Mouse (Mus musculus): ENCODE results near the gene Zbtb49. TPM values are rescaled to one million over a fixed set of nuclear protein-coding genes. Genes with fewer than 3 reads are reported as not detected.
A peak's percentile ranks its signal among the peaks of the same experiment; 100 is the strongest.

Zbtb49 gene
- polyA plus RNA-seq, 1 experiment = 4.1 TPM

DNA sequence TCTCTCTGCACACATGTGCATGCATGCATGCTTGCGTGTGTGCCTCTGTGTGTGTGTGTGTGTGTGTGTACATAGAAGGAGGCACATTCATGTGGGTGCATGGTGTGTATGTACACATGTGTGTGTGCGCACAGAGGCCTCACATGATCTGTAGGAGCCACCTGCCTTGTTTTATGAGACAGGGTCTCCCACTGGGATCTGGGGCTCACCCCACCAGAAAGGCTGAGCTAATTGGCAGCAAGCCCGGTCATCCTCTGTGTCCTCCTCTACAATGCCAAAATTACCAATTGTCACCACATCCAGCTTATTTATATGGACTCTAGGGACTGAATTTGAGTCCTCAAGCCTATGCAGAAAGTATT, 21.2 kb upstream of the Zbtb49 start:
- no peak for TF ChIP-seq FLI1 (IDR thresholded peaks at IDR 0.05; ENCODE audit: low read length)
- no peak for TF ChIP-seq GATA1 (IDR thresholded peaks at IDR 0.05; ENCODE audit: borderline replicate concordance, low read length)
- H3K9me3 ChIP-seq = peaks cover 5% of the 10 kb centered on the region
- no peak overlapping the region for H3K4me3 ChIP-seq (replicated peaks)
- H3K36me3 ChIP-seq (replicated peaks; ENCODE audit: low read length) = no peaks in the 10 kb centered on the region
- no peaks in the 10 kb centered on the region for H3K4me1 ChIP-seq
- H3K27me3 ChIP-seq (replicated peaks) = peaks cover 43% of the 10 kb centered on the region

DNA sequence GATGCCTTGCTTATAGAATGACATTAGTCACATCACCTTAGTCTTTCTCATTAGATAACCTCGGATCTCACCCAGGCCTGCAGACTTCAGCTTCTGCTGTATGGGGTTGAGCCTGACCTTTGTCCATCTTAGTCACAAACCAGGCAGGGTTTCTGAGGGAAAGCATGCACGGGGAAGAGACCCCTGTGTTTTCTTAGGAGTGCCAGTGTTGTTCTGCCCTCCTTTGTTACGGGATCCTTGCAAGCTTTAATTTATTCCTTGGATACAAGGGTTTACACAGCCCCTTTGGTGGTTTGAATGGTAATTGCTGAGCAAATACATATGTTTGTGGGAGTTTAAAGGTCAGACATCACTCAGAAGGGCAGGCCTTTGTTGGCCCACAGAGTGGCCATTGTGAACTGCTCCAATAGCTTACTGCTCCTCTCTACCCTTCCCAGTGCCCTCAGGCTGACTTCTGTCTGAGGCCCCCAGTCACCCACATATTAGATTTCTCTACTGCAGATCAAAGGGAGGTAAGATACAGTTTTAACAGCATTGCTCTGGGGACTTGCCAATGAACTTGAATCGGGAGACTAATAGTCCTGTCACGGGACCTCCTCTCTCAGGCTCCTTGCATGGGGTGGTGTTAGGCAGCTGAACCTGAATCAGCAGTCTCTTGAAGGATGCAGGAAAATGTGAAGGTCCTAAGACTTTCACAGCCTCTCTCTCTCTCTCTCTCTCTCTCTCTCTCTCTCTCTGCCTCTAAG, 20.6 kb upstream of the Zbtb49 start:
- peaks cover 40% of the 10 kb centered on the region for H3K27me3 ChIP-seq (replicated peaks)
- H3K36me3 ChIP-seq (replicated peaks; ENCODE audit: low read length) = peaks cover 4% of the 10 kb centered on the region
- no peak overlapping the region for H3K4me3 ChIP-seq (replicated peaks)
- no peaks in the 10 kb centered on the region for H3K4me1 ChIP-seq
- TF ChIP-seq GATA1 (IDR thresholded peaks at IDR 0.05; ENCODE audit: borderline replicate concordance, low read length) (no peak), FLI1 (IDR thresholded peaks at IDR 0.05; ENCODE audit: low read length) (no peak)
- peaks cover 5% of the 10 kb centered on the region for H3K9me3 ChIP-seq

DNA sequence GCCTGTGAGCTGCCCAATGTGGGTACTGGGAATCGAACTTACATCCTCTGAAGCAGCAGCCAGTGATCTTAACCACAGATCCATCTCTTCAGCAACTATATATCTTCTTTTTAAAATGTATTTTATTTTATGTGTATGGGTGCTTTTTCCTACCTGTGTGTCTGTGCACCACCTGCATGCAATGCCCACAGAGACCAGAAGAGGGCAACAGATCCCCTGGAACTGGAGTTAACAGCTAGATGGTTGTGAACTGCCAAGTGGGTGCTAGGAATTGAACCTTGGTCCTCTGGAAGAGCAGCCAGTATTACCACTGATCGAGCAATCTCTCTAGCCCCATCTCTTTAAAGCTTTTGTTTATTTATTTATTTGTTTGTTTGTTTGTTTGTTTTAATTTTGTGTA, 16.4 kb upstream of the Zbtb49 start:
- peaks cover 5% of the 10 kb centered on the region for H3K9me3 ChIP-seq

DNA sequence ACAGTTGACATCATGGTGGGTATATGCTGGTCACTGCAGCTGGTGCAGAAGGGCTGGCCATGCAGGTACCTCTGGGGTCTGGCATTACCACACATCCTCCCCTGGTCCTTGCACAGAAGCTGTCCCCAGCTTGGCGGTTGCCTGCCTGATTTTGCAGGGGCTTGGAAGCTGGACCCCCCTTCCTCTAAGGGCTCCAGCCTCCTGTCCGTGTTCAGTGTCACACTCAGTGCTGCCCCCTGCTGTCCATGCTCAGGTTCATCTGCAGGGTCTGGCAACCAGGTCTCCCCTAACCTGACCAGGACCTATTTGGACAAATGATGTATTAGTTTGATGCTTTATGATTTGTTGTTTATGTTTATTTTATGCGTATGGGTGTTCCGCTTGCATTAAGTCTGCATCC, 15.2 kb upstream of the Zbtb49 start:
- H3K36me3 ChIP-seq (replicated peaks; ENCODE audit: low read length) = peaks cover 57% of the 10 kb centered on the region
- TF ChIP-seq GATA1 (IDR thresholded peaks at IDR 0.05; ENCODE audit: borderline replicate concordance, low read length) (no peak), FLI1 (IDR thresholded peaks at IDR 0.05; ENCODE audit: low read length) (no peak)
- H3K4me3 ChIP-seq (replicated peaks) = no peak overlapping the region

More for the DNA sequence above, 16.4 kb upstream of the Zbtb49 start:
- no peak overlapping the region for H3K4me3 ChIP-seq (replicated peaks)
- TF ChIP-seq GATA1 (IDR thresholded peaks at IDR 0.05; ENCODE audit: borderline replicate concordance, low read length) (no peak), FLI1 (IDR thresholded peaks at IDR 0.05; ENCODE audit: low read length) (no peak)
- peaks cover 45% of the 10 kb centered on the region for H3K36me3 ChIP-seq (replicated peaks; ENCODE audit: low read length)
- H3K4me1 ChIP-seq = 0 out of 2 replicates have a peak, but pooled peaks cover 3% of the 10 kb centered on the region
- H3K27me3 ChIP-seq (replicated peaks) = peaks cover 20% of the 10 kb centered on the region

DNA sequence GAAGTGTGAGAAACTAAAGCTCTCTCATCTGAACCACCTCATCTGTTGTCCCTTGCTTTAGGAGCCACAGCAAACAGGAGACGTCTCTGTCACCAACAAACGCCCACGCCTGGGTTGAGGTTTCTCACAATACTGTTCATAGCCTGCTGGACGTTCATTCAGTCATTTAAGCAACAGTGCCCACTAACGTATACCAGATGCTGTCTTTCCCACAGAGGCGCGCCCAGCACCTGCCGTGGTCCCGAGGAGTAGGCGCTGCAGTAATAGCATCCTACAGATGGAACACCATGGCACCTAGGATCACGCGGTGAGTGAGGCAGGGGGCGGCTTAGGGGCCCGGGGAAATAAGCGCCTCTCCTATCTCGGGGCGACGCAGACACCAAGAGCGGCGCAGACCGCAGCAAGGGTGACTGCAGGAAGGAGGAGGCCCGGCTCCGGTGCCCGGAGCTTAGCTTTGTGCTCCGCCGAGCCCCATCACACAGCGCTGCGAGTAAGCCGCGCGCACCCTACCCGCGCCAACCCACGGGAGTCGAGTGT, 418 bp downstream of the Zbtb49 start:
- peaks cover 53% of the 10 kb centered on the region for H3K4me1 ChIP-seq
- TF ChIP-seq GATA1 (IDR thresholded peaks at IDR 0.05; ENCODE audit: borderline replicate concordance, low read length) (no peak), FLI1 (IDR thresholded peaks at IDR 0.05; ENCODE audit: low read length) (no peak)
- no peaks in the 10 kb centered on the region for H3K27me3 ChIP-seq (replicated peaks)
- no peaks in the 10 kb centered on the region for H3K9me3 ChIP-seq
- H3K4me3 ChIP-seq (replicated peaks) = peak overlapping the region; percentile 92
- peaks cover 57% of the 10 kb centered on the region for H3K36me3 ChIP-seq (replicated peaks; ENCODE audit: low read length)

More for the DNA sequence above, 15.2 kb upstream of the Zbtb49 start:
- H3K27me3 ChIP-seq (replicated peaks) = peaks cover 9% of the 10 kb centered on the region
- H3K9me3 ChIP-seq = peaks cover 5% of the 10 kb centered on the region
- 0 out of 2 replicates have a peak, but pooled peaks cover 3% of the 10 kb centered on the region for H3K4me1 ChIP-seq

DNA sequence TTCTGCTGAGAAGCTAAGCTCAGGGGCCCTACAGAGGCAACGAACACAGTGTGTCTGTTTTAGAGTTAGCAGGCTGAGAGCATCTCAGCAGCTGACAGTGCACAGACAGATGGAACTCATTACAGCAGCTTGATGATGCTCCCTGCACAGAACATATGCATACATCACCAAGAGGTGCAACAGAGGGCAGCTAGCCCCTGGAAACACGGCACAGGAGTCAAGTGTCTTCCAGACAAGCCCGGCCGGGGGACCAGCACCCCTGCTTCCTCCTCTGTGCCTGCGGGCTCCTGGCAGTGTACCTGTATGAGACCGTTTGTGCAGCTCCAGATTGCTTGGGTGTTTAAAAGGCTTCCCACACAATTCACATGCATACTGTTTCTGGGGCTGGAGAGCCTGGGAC, 7.2 kb downstream of the Zbtb49 start:
- Histone ChIP-seq H3K27me3 (replicated peaks) (no peaks in the 10 kb centered on the region), H3K9me3 (no peaks in the 10 kb centered on the region), H3K4me1 (peaks cover 69% of the 10 kb centered on the region), H3K36me3 (replicated peaks; ENCODE audit: low read length) (peaks cover 93% of the 10 kb centered on the region), H3K4me3 (replicated peaks) (no peak overlapping the region)
- TF ChIP-seq FLI1 (IDR thresholded peaks at IDR 0.05; ENCODE audit: low read length) (no peak), GATA1 (IDR thresholded peaks at IDR 0.05; ENCODE audit: borderline replicate concordance, low read length) (no peak)

DNA sequence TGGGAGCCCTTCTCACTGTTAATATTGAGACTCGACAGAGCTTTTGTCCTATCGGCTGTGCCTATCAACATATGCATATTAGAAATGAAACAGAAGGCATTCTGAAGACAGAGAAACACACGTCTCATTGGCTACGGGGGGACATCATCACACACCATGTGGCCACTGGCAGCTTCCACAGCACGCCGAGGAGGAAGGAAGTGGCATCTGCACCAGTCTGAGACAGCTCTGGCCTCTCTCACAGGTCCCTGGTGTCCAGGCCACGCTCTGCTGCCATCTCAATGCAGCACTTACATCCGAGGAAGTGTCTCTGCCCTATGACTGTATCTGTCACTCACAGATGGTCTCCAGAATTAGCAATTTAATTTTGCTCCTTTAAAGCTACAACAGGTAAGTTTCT, 8.6 kb downstream of the Zbtb49 start:
- H3K4me3 ChIP-seq (replicated peaks) = peak overlapping the region; percentile 82
- H3K4me1 ChIP-seq = peaks cover 65% of the 10 kb centered on the region
- TF ChIP-seq GATA1 (IDR thresholded peaks at IDR 0.05; ENCODE audit: borderline replicate concordance, low read length) (no peak), FLI1 (IDR thresholded peaks at IDR 0.05; ENCODE audit: low read length) (no peak)
- H3K36me3 ChIP-seq (replicated peaks; ENCODE audit: low read length) = peaks cover 90% of the 10 kb centered on the region
- no peaks in the 10 kb centered on the region for H3K9me3 ChIP-seq
- H3K27me3 ChIP-seq (replicated peaks) = no peaks in the 10 kb centered on the region

DNA sequence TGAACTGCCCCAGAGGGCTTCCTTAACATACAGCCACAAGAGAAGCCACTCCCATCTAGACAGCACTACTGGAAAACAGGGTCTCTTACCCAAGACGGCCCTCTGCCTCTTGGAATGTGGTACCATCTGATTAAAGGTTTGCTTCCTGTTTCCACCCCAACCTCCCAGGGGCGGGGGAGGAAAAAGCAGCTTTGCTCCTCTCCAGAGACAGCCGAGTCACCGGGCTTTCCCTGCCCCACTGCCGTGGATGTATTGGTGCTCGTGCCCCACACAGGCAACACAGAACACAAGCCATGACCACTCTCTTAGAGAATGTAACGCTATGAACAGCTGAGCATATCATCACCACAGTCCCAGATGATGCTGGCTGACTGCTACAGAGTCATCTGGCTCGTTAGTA, 11.3 kb downstream of the Zbtb49 start:
- Histone ChIP-seq H3K4me3 (replicated peaks) (peak overlapping the region; percentile 82), H3K27me3 (replicated peaks) (no peaks in the 10 kb centered on the region), H3K36me3 (replicated peaks; ENCODE audit: low read length) (peaks cover 89% of the 10 kb centered on the region), H3K4me1 (peaks cover 87% of the 10 kb centered on the region), H3K9me3 (no peaks in the 10 kb centered on the region)
- TF ChIP-seq GATA1 (IDR thresholded peaks at IDR 0.05; ENCODE audit: borderline replicate concordance, low read length) = no peak
- no peak for TF ChIP-seq FLI1 (IDR thresholded peaks at IDR 0.05; ENCODE audit: low read length)

DNA sequence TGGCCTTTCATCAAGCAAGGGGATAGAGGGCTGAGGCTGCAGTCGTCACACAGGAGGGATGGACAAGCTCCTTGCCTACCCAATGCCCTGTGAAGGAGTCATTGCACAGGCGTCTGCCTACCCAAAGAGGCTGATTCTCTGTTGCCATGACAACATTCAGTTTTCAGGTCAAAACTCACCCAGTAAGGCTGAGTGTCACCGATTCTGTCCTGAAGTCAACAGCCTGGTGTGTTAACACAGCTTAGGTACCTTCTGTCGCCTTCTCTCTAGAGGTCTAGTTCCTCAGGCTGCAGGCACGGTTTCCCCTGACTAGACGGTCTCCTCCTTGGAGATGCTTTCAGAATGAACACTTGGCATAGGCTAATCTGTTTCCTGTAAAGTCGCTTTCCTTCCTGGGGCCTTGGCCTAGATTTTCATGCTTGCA, 14.9 kb downstream of the Zbtb49 start:
- H3K36me3 ChIP-seq (replicated peaks; ENCODE audit: low read length) = peaks cover 91% of the 10 kb centered on the region
- H3K4me3 ChIP-seq (replicated peaks) = no peak overlapping the region
- no peaks in the 10 kb centered on the region for H3K27me3 ChIP-seq (replicated peaks)
- TF ChIP-seq GATA1 (IDR thresholded peaks at IDR 0.05; ENCODE audit: borderline replicate concordance, low read length) (no peak), FLI1 (IDR thresholded peaks at IDR 0.05; ENCODE audit: low read length) (no peak)
- H3K9me3 ChIP-seq = no peaks in the 10 kb centered on the region
- H3K4me1 ChIP-seq = peaks cover 54% of the 10 kb centered on the region

DNA sequence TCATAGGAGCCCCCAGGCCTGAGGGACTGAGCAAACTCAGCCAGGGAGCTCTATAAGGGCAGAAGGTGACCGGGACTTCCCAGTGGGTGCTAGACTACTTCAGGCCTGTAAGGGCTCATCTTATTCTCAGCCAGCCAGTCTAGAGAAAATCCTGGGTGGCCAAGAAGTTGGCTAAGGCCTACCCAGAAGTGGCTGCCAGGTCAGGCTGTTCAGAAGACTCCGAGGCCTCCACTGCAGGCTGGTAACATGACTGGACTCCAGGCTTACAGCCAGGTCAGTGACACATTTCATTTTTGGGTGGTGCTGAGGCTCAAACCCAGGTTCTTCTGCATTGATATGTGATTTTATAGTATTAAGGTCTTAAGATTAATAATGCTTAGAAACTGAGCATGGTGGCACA, 20.6 kb downstream of the Zbtb49 start:
- H3K4me3 ChIP-seq (replicated peaks) = no peak overlapping the region
- TF ChIP-seq GATA1 (IDR thresholded peaks at IDR 0.05; ENCODE audit: borderline replicate concordance, low read length) = no peak
- TF ChIP-seq FLI1 (IDR thresholded peaks at IDR 0.05; ENCODE audit: low read length) = no peak
- no peaks in the 10 kb centered on the region for H3K9me3 ChIP-seq
- peaks cover 7% of the 10 kb centered on the region for H3K27me3 ChIP-seq (replicated peaks)
- peaks cover 6% of the 10 kb centered on the region for H3K4me1 ChIP-seq
- peaks cover 60% of the 10 kb centered on the region for H3K36me3 ChIP-seq (replicated peaks; ENCODE audit: low read length)
